Mouse (Mus musculus): ENCODE measurements around the gene Megf8.
A peak's percentile ranks its signal among the peaks of the same experiment; 100 is the strongest.

GRCm38 (mm10) chr7:25379551-25380351 is 62.8 kb downstream of the Megf8 start:
- TF ChIP-seq HCFC1 (IDR thresholded peaks at IDR 0.05; ENCODE audit: borderline replicate concordance, insufficient read depth, low read length) (no peak), ZNF384 (IDR thresholded peaks at IDR 0.05; ENCODE audit: low read depth, low read length) (no peak), CHD2 (IDR thresholded peaks at IDR 0.05; ENCODE audit: low read depth, low read length) (peak; percentile 82; the same call in 1 of the 2 replicates)
